Mouse (Mus musculus) skeletal muscle tissue, postnatal 0 days (tissue): ENCODE results near the gene Olfr1183. TPM values are rescaled to one million over a fixed set of nuclear protein-coding genes. Genes with fewer than 3 reads are reported as not detected.

Experiments
- polyA plus RNA-seq: library from polyadenylated mRNA; unstranded; fragments of >200 nt; fragmentation: Nextera tagmentation; extraction: Ambion mirVana; gene quantifications from 2 replicates; pipeline ENCODE4 v1.2.1, GENCODE M21; 2015

Gene Olfr1183
- not detected in 2 replicates for polyA plus RNA-seq

GRCm38 (mm10) chr2:88454567-88454966, at the start of gene Olfr1183:
Gene Olfr1183, plus strand, starts transcription at chr2:88454867.

DNA sequence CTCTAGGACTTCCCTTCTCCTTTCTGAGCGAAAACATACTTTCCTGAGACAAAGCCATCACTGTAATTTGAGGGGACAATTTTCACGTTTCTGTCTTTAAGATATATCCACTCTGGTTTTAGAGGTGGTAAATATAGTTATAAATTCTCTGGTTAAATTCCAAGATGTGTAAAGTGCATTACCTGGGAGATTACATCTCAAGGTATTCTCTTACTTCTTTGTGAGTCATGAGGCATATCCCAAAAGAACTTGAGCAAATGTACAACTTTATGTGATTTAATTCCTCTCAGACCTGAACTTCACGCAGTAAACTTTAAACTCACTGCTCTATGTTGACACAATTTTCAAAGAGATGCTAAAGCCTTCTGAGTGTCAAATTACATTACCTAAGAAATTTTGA, 48.3 kb upstream of the Olfr1183 start, which contains the start of gene Olfr1179:
Olfr1179 (minus strand) TSS at position 101 of the 400 bp plus-strand sequence.

GRCm38 (mm10) chr2:88419051-88419450, 35.6 kb upstream of the Olfr1183 start, which contains the start of gene Olfr1180:
Gene Olfr1180, minus strand, starts transcription at chr2:88419151.

GRCm38 (mm10) chr2:88426071-88426470, 28.6 kb upstream of the Olfr1183 start, which contains the start of gene Olfr1181:
Gene Olfr1181, minus strand, starts transcription at chr2:88426171.

DNA sequence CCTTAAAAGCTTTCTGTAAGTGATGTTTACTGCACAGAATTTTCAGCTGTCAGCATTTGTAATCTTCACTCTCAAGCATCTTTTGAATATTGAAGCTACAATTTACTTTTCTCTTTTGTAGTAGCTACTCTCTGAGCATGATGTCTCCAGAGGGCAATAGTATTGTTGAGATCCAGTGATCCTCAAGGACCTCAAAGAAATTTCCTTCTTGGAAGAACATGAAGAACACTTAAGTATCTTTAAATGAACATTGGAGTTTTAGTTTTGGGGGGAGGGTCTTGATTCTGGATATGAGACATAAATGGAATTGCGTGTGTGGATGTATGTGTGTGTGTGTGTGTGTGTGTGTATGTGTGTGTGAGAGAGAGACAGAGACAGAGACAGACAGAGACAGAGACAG, 5.6 kb upstream of the Olfr1183 start, which contains the start of gene Gm13757:
Gm13757 (minus strand) TSS at position 101 of the 400 bp plus-strand sequence.

GRCm38 (mm10) chr2:88483298-88483697, 28.6 kb downstream of the Olfr1183 start, which contains the start of gene Olfr1184:
Gene Olfr1184, plus strand, starts transcription at chr2:88483598.

DNA sequence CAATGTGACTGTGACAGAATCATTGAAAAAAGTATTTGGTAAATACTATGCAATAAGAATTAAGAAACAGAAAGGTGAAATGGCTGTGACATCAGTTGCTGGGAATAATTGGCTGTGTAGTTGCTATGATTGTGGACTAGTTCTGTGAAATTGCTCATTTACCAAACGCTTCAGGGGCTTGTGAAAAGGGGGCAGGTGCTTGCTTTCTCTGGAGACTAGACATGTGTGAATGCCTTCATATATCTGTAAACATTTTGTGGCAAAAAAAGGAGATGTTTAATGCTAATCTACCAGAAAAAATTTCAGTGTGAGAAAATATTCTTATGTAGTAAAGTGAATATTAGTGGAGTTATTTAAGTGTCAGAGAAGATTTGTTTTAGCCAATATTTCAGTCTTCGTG, 38.4 kb downstream of the Olfr1183 start, which contains the start of gene Olfr1185-ps1:
Olfr1185-ps1 (plus strand) TSS at position 301 of the 400 bp plus-strand sequence.

DNA sequence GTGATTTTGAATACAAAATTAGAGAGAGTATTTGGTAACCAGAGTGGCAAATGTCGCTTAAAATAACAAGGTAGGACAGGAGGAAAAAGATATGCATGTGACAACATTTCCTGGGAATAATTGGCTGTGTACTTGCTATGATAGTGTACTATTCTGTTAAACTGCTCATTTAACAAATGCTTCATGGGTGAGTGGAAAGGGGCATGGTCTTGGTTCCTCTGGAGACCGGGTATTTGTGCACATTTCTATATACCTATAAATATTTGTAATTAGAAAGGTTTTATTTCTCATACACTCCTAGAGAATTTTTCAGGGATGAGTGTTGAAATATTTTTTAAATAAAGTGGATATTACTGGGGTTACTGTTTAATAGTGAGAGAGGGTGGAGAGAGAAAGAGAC, 63.6 kb downstream of the Olfr1183 start, which contains the start of gene Olfr1186:
Olfr1186 (plus strand) TSS at position 301 of the 400 bp plus-strand sequence.

Other genes starting within 250 kb of the Olfr1183 start
- gene Olfr1170, start 226.5 kb upstream of the Olfr1183 start, polyA plus RNA-seq = not detected in 2 replicates
- gene Olfr1173, start 175.0 kb upstream of the Olfr1183 start, polyA plus RNA-seq = not detected in 2 replicates
- not detected in 2 replicates for gene Olfr1174-ps, start 139.7 kb upstream of the Olfr1183 start, polyA plus RNA-seq
- gene Olfr1175-ps, start 127.7 kb upstream of the Olfr1183 start, polyA plus RNA-seq = not detected in 2 replicates
- not detected in 2 replicates for gene Olfr1176, start 118.1 kb upstream of the Olfr1183 start, polyA plus RNA-seq
- gene Olfr1177-ps, start 108.4 kb upstream of the Olfr1183 start, polyA plus RNA-seq = not detected in 2 replicates
- not detected in 2 replicates for gene Olfr1178, start 67.8 kb upstream of the Olfr1183 start, polyA plus RNA-seq
- not detected in 2 replicates for gene Olfr1179, start 48.4 kb upstream of the Olfr1183 start, polyA plus RNA-seq
- not detected in 2 replicates for gene Olfr1180, start 35.7 kb upstream of the Olfr1183 start, polyA plus RNA-seq
- gene Olfr1181, start 28.7 kb upstream of the Olfr1183 start, polyA plus RNA-seq = not detected in 2 replicates
- not detected in 2 replicates for gene Gm13757, start 5.7 kb upstream of the Olfr1183 start, polyA plus RNA-seq
- gene Olfr1184, start 28.7 kb downstream of the Olfr1183 start, polyA plus RNA-seq = not detected in 2 replicates
- not detected in 2 replicates for gene Olfr1185-ps1, start 38.5 kb downstream of the Olfr1183 start, polyA plus RNA-seq
- not detected in 2 replicates for gene Olfr1186, start 63.7 kb downstream of the Olfr1183 start, polyA plus RNA-seq
- gene Olfr1188, start 102.1 kb downstream of the Olfr1183 start, polyA plus RNA-seq = not detected in 2 replicates
- not detected in 2 replicates for gene Olfr1189, start 131.6 kb downstream of the Olfr1183 start, polyA plus RNA-seq
- not detected in 2 replicates for gene Olfr1191-ps1, start 185.7 kb downstream of the Olfr1183 start, polyA plus RNA-seq
- not detected in 2 replicates for gene Olfr1192-ps1, start 193.6 kb downstream of the Olfr1183 start, polyA plus RNA-seq
- not detected in 2 replicates for gene Olfr1193, start 220.8 kb downstream of the Olfr1183 start, polyA plus RNA-seq
- gene Olfr1195, start 234.3 kb downstream of the Olfr1183 start, polyA plus RNA-seq = not detected in 2 replicates
- gene Olfr1196, start 249.7 kb downstream of the Olfr1183 start, polyA plus RNA-seq = not detected in 2 replicates